Mouse (Mus musculus) adrenal gland, adult 18-20 months (tissue): Measurements from ENCODE around the gene Gm10320. TPM values are rescaled to one million over a fixed set of nuclear protein-coding genes. Genes with fewer than 3 reads are reported as not detected.

Experiments
- DNase-seq, 2 experiments: peaks; one replicate each; pipeline ENCODE4 v3.0.0; 2021 to 2022; ENCODE audit warnings: low spot score in 2 of 2
- total RNA-seq, 2 experiments: library from RNA; stranded (reverse); gene quantifications; 1 replicate in 1 of 2; 2 replicates in 1 of 2; pipeline ENCODE4 v1.2.3; 2021

The Gm10320 gene
- total RNA-seq, 2 experiments from 2014 or later: not detected

- no peak for DNase-seq
Observed at GRCm38 (mm10) chr13:98471756-98472155, 20.0 kb downstream of the Gm10320 start.

GRCm38 (mm10) chr13:98470321-98470720 lies 21.5 kb downstream of the Gm10320 start:
- no peak for DNase-seq

- DNase-seq: no peak
Observed at GRCm38 (mm10) chr13:98469916-98470315, 21.9 kb downstream of the Gm10320 start.

- DNase-seq: no peak
Observed at GRCm38 (mm10) chr13:98461467-98461866, 30.3 kb downstream of the Gm10320 start.

GRCm38 (mm10) chr13:98456398-98456797 lies 35.4 kb downstream of the Gm10320 start:
- DNase-seq: no peak

- DNase-seq: no peak
Observed at GRCm38 (mm10) chr13:98455646-98456045, 36.2 kb downstream of the Gm10320 start.

GRCm38 (mm10) chr13:98454224-98454967 lies 37.4 kb downstream of the Gm10320 start:
- no peak for DNase-seq

- DNase-seq: no peak
Observed at GRCm38 (mm10) chr13:98453146-98453545, 38.7 kb downstream of the Gm10320 start.

- DNase-seq: no peak
Observed at GRCm38 (mm10) chr13:98448696-98449095, 43.1 kb downstream of the Gm10320 start.

- DNase-seq: no peak
Observed at GRCm38 (mm10) chr13:98447741-98448140, 44.1 kb downstream of the Gm10320 start.

- DNase-seq: no peak
Observed at GRCm38 (mm10) chr13:98445391-98446125, 46.2 kb downstream of the Gm10320 start.

GRCm38 (mm10) chr13:98441001-98441400 lies 50.8 kb downstream of the Gm10320 start:
- no peak for DNase-seq

GRCm38 (mm10) chr13:98440293-98440952 lies 51.4 kb downstream of the Gm10320 start:
- no peak for DNase-seq

Other genes starting within 250 kb of the Gm10320 start
- 10 to 100 TPM; 16.4 to 20.1 TPM for gene Utp15, start 229.0 kb downstream of the Gm10320 start, total RNA-seq
- 10 to 100 TPM; 15.4 to 22.9 TPM for gene Ankra2, start 228.9 kb downstream of the Gm10320 start, total RNA-seq
- gene Gm21976, start 212.1 kb downstream of the Gm10320 start, total RNA-seq: not detected
- gene Btf3, start 175.0 kb downstream of the Gm10320 start, total RNA-seq: 100 to 1,000 TPM; 298 to 383 TPM
- gene Foxd1, start 137.8 kb downstream of the Gm10320 start, total RNA-seq: under 1 TPM; 0.50 to 0.54 TPM
- under 1 TPM in 1 of 2 experiments, not detected in 1; 0.23 TPM for gene Tmem174, start 145.4 kb upstream of the Gm10320 start, total RNA-seq
- under 1 TPM; 0.80 to 0.86 TPM for gene Tmem171, start 202.8 kb upstream of the Gm10320 start, total RNA-seq